Mouse (Mus musculus) embryonic facial prominence, embryonic 11.5 days (tissue): ENCODE results near the gene Tnfsf12. TPM values are rescaled to one million over a fixed set of nuclear protein-coding genes. Genes with fewer than 3 reads are reported as not detected.

Source experiments
- ATAC-seq: fragments of 200-750 bp; cut with Nextera tagmentation; replicated peaks from 2 replicates; pipeline ENCODE4 v1.8.0; 2017; ENCODE audit warnings: low read depth; ENCODE audit not compliant: insufficient number of reproducible peaks, low FRiP score, low TSS enrichment
- DNase-seq: peaks from one replicate; pipeline ENCODE4 v3.0.0-alpha.2; 2015; ENCODE audit warnings: low spot score
- H3K27ac ChIP-seq: fragments of 300-500 bp; sonication (generic); replicated peaks from 2 replicates; pipeline ENCODE4 v1.5.1; 2014; ENCODE audit warnings: mild to moderate bottlenecking, low read depth, low read length, control low read depth
- H3K27me3 ChIP-seq: fragments of 300-500 bp; sonication (generic); 2 replicates; pipeline ENCODE4 v1.6.1; 2014; ENCODE audit warnings: mild to moderate bottlenecking, low read length, moderate library complexity, mixed read lengths; ENCODE audit not compliant: control insufficient read depth, insufficient read depth
- H3K36me3 ChIP-seq: fragments of 300-500 bp; sonication (generic); replicated peaks from 2 replicates; pipeline ENCODE4 v1.6.1; 2014; ENCODE audit warnings: low read depth, mild to moderate bottlenecking, low read length, moderate library complexity, mixed read lengths; ENCODE audit not compliant: control insufficient read depth, insufficient read depth
- H3K4me1 ChIP-seq: fragments of 300-500 bp; sonication (generic); 2 replicates; pipeline ENCODE4 v1.6.1; 2014; ENCODE audit warnings: low read length, mixed read lengths; ENCODE audit not compliant: control insufficient read depth, insufficient read depth
- H3K4me2 ChIP-seq: fragments of 300-500 bp; sonication (generic); 2 replicates; pipeline ENCODE4 v1.6.1; 2014; ENCODE audit warnings: low read depth, mild to moderate bottlenecking, control low read depth, low read length, moderate library complexity
- H3K4me3 ChIP-seq: fragments of 300-500 bp; sonication (generic); 2 replicates; pipeline ENCODE4 v1.5.1; 2014; ENCODE audit warnings: low read depth, low read length, control low read depth
- H3K9ac ChIP-seq: fragments of 300-500 bp; sonication (generic); replicated peaks from 2 replicates; pipeline ENCODE4 v1.6.1; 2014; ENCODE audit warnings: mild to moderate bottlenecking, control low read depth, low read length
- H3K9me3 ChIP-seq: fragments of 300-500 bp; sonication (generic); replicated peaks from 2 replicates; pipeline ENCODE4 v1.6.1; 2016; ENCODE audit warnings: mild to moderate bottlenecking, low read length, inconsistent platforms, mixed read lengths; ENCODE audit not compliant: control insufficient read depth
- WGBS: fragments of 180-500 bp; shearing (Covaris S2); extraction: QIAGEN DNeasy Blood & Tissue Kit; methylation state at CpG from one replicate; pipeline ENCODE4 v1.1.7; 2014; 5-methylcytosine and 5-hydroxymethylcytosine counted together
- polyA plus RNA-seq: library from polyadenylated mRNA; unstranded; fragments of >200 nt; fragmentation: Nextera tagmentation; extraction: Ambion mirVana; gene quantifications from 2 replicates; pipeline ENCODE4 v1.2.1, GENCODE M21; 2014

The Tnfsf12 gene
- polyA plus RNA-seq, 1 experiment from 2014 or later = 4.3 TPM

GRCm38 (mm10) chr11:69692196-69692811 is 3.3 kb downstream of the Tnfsf12 start:
- H3K27me3 ChIP-seq = no peaks in the 10 kb centered on the region
- 78% methylated on average over 9 of the region's 9 CpGs for WGBS
- no peaks in the 10 kb centered on the region for H3K9me3 ChIP-seq
- ATAC-seq (no peak), DNase-seq (no peak)
- no peak overlapping the region for H3K27ac ChIP-seq
- no peak overlapping the region for H3K9ac ChIP-seq
- H3K36me3 ChIP-seq = no peaks in the 10 kb centered on the region
- H3K4me3 ChIP-seq = no peak overlapping the region
- H3K4me1 ChIP-seq = peaks cover 3% of the 10 kb centered on the region; the same call in 1 of the 2 replicates
- no peak overlapping the region for H3K4me2 ChIP-seq

- Histone ChIP-seq H3K4me2 (no peak overlapping the region), H3K27ac (no peak overlapping the region)
- 88% methylated on average over 1 of the region's 1 CpGs for WGBS
Measured at GRCm38 (mm10) chr11:69689891-69690290, 5.8 kb downstream of the Tnfsf12 start.

GRCm38 (mm10) chr11:69687061-69687460 is 8.6 kb downstream of the Tnfsf12 start:
- no peak overlapping the region for H3K4me2 ChIP-seq
- no peaks in the 10 kb centered on the region for H3K36me3 ChIP-seq
- H3K4me1 ChIP-seq = no peaks in the 10 kb centered on the region
- no peak for DNase-seq
- WGBS = 55% methylated on average over 5 of the region's 5 CpGs
- no peak for ATAC-seq
- H3K27me3 ChIP-seq = no peaks in the 10 kb centered on the region
- H3K9ac ChIP-seq = peak overlapping the region; percentile 14; the same call in 1 of the 2 replicates
- H3K4me3 ChIP-seq = no peak overlapping the region
- H3K27ac ChIP-seq = no peak overlapping the region
- no peaks in the 10 kb centered on the region for H3K9me3 ChIP-seq

More at GRCm38 (mm10) chr11:69689891-69690290, 5.8 kb downstream of the Tnfsf12 start:
- Histone ChIP-seq H3K4me3 (no peak overlapping the region), H3K27me3 (no peaks in the 10 kb centered on the region), H3K4me1 (no peaks in the 10 kb centered on the region), H3K9me3 (no peaks in the 10 kb centered on the region), H3K9ac (no peak overlapping the region), H3K36me3 (no peaks in the 10 kb centered on the region)
- no peak for DNase-seq
- ATAC-seq = 0 out of 2 replicates have a peak, but pooled peaks have one; percentile 12

GRCm38 (mm10) chr11:69686377-69686776 is 9.3 kb downstream of the Tnfsf12 start:
- DNase-seq (no peak), ATAC-seq (no peak)
- Histone ChIP-seq H3K9ac (no peak overlapping the region), H3K27me3 (no peaks in the 10 kb centered on the region), H3K4me2 (no peak overlapping the region), H3K4me1 (no peaks in the 10 kb centered on the region), H3K36me3 (no peaks in the 10 kb centered on the region), H3K9me3 (no peaks in the 10 kb centered on the region), H3K27ac (no peak overlapping the region), H3K4me3 (no peak overlapping the region)
- 18% methylated on average over 4 of the region's 4 CpGs for WGBS

- Histone ChIP-seq H3K4me3 (no peak within 1 kb of the TSS), H3K36me3 (no peaks in the 10 kb centered on the region), H3K9ac (0 out of 2 replicates have a peak within 1 kb of the TSS, but pooled peaks have one; percentile 14), H3K27me3 (no peaks in the 10 kb centered on the region), H3K27ac (no peak within 1 kb of the TSS), H3K4me2 (no peak within 1 kb of the TSS), H3K4me1 (no peaks in the 10 kb centered on the region), H3K9me3 (no peaks in the 10 kb centered on the region)
- ATAC-seq = no peak
- no peak for DNase-seq
- 74% methylated on average over 10 of the region's 10 CpGs for WGBS
Measured at GRCm38 (mm10) chr11:69685526-69686148, 10.0 kb downstream of the Tnfsf12 start, which contains the start of gene Tnfsf13. TSS of gene Tnfsf13 (minus strand) at chr11:69685784.

GRCm38 (mm10) chr11:69684936-69685335 is 10.7 kb downstream of the Tnfsf12 start:
- ATAC-seq (no peak), DNase-seq (no peak)
- Histone ChIP-seq H3K27me3 (no peaks in the 10 kb centered on the region), H3K4me2 (no peak overlapping the region), H3K27ac (no peak overlapping the region), H3K36me3 (no peaks in the 10 kb centered on the region), H3K9ac (no peak overlapping the region), H3K9me3 (no peaks in the 10 kb centered on the region), H3K4me3 (no peak overlapping the region), H3K4me1 (no peaks in the 10 kb centered on the region; the same call in 1 of the 2 replicates)
- 80% methylated on average over 6 of the region's 6 CpGs for WGBS

GRCm38 (mm10) chr11:69684128-69684745 is 11.4 kb downstream of the Tnfsf12 start:
- 75% methylated on average over 12 of the region's 12 CpGs for WGBS
- Histone ChIP-seq H3K9ac (no peak overlapping the region), H3K9me3 (no peaks in the 10 kb centered on the region), H3K27ac (no peak overlapping the region), H3K36me3 (no peaks in the 10 kb centered on the region), H3K4me1 (no peaks in the 10 kb centered on the region; the same call in 1 of the 2 replicates), H3K4me2 (no peak overlapping the region), H3K27me3 (no peaks in the 10 kb centered on the region), H3K4me3 (no peak overlapping the region)
- ATAC-seq (no peak), DNase-seq (no peak)

- 83% methylated on average over 7 of the region's 7 CpGs for WGBS
- Histone ChIP-seq H3K9ac (no peak overlapping the region), H3K9me3 (no peaks in the 10 kb centered on the region), H3K36me3 (no peaks in the 10 kb centered on the region), H3K27me3 (no peaks in the 10 kb centered on the region), H3K4me2 (no peak overlapping the region), H3K27ac (no peak overlapping the region), H3K4me3 (no peak overlapping the region), H3K4me1 (no peaks in the 10 kb centered on the region; the same call in 1 of the 2 replicates)
- DNase-seq (no peak), ATAC-seq (no peak)
Measured at GRCm38 (mm10) chr11:69683576-69683975, 12.1 kb downstream of the Tnfsf12 start.
